Mouse (Mus musculus): ENCODE results near the gene Kitl. TPM values are rescaled to one million over a fixed set of nuclear protein-coding genes. Genes with fewer than 3 reads are reported as not detected.

Gene Kitl
- polyA plus RNA-seq (2012; rRNA removed; ENCODE audit: low replicate concordance) = 38.6 and 40.0 TPM in 2 replicates

GRCm38 (mm10) chr10:100015370-100016325, at the start of gene Kitl:
Gene Kitl, plus strand, starts transcription at chr10:100015630.

